Mouse (Mus musculus): ENCODE measurements around the gene Gtpbp10.

The Gtpbp10 gene

GRCm38 (mm10) chr5:5495042-5495441 is 64.3 kb downstream of the Gtpbp10 start:
- DNase-seq = no peak

- DNase-seq = no peak
These were observed 64.9 kb downstream of the Gtpbp10 start for GRCm38 (mm10) chr5:5494269-5495005.

- DNase-seq = no peak
These were observed 67.2 kb downstream of the Gtpbp10 start for GRCm38 (mm10) chr5:5492163-5492562.

All from kidney, adult 8-10 months (tissue).